ENCODE assay signal across 14 mouse cellular contexts in genomic region chr9:32928289-32929000, GRCm38 (mm10).
DNase-seq lines count a peak whose midpoint lies in the region; ATAC-seq and TF ChIP-seq lines count a peak whose summit lies in the region.
"Had no signal": no experiment of that assay in that cellular context is flagged by ENCODE, and none has a peak within 500 bp of the region (broad histone marks: within the 10 kb centered on the region; RNA-seq: fewer than 3 reads in every experiment).

No protein-coding gene starts in this region.

- no peak overlapping the region for H3K27ac ChIP-seq in liver, adult 2 months (replicated peaks; ENCODE audit: insufficient read depth, low read depth, low read length)
- no peak overlapping the region for H3K27ac ChIP-seq in liver, embryonic 11.5 days (ENCODE audit: low read depth, low read length)
- H3K27ac ChIP-seq: embryonic facial prominence, embryonic 12.5 days; heart, embryonic 10.5 days had no signal

- H3K4me3 ChIP-seq in liver, adult 2 months (ENCODE audit: insufficient read depth, low read depth, low read length), result no peak overlapping the region
- no peak overlapping the region for H3K4me3 ChIP-seq in liver, embryonic 11.5 days (ENCODE audit: low read depth, low read length)
- H3K4me3 ChIP-seq: embryonic facial prominence, embryonic 12.5 days; heart, embryonic 10.5 days had no signal

- no peak for ATAC-seq in liver, embryonic 11.5 days (replicated peaks; ENCODE audit: low FRiP score)

- TF ChIP-seq CTCF in liver, adult 2 months (IDR thresholded peaks at IDR 0.05; ENCODE audit: low read depth, low read length), result no peak

- no peaks in the 10 kb centered on the region for H3K9me3 ChIP-seq in liver, embryonic 11.5 days (ENCODE audit: control insufficient read depth, low read length)
- H3K9me3 ChIP-seq: embryonic facial prominence, embryonic 12.5 days; heart, embryonic 10.5 days had no signal

- no peak overlapping the region for H3K4me2 ChIP-seq in liver, embryonic 11.5 days
- H3K4me2 ChIP-seq: embryonic facial prominence, embryonic 12.5 days; lung, embryonic 14.5 days had no signal

- peaks cover 2% of the 10 kb centered on the region; the same call in 1 of the 2 replicates for H3K27me3 ChIP-seq in liver, adult 2 months (ENCODE audit: control insufficient read depth, insufficient read depth, low read length)
- no peaks in the 10 kb centered on the region for H3K27me3 ChIP-seq in liver, embryonic 11.5 days (replicated peaks; ENCODE audit: control insufficient read depth, insufficient read depth, low read length)
- H3K27me3 ChIP-seq: embryonic facial prominence, embryonic 12.5 days had no signal

- no peaks in the 10 kb centered on the region; the same call in 1 of the 2 replicates for H3K4me1 ChIP-seq in liver, adult 2 months (ENCODE audit: control insufficient read depth, insufficient read depth, low read length)
- no peaks in the 10 kb centered on the region for H3K4me1 ChIP-seq in liver, embryonic 11.5 days (replicated peaks; ENCODE audit: control insufficient read depth, insufficient read depth, low read length)

- WGBS in liver, adult 2 months, result 85% methylated on average over 8 of the region's 8 CpGs
- 83% methylated on average over 8 of the region's 8 CpGs for whole genome bisulfite sequencing in liver, embryonic 11.5 days

- no peaks in the 10 kb centered on the region for H3K79me2 ChIP-seq in liver, adult 2 months (ENCODE audit: control insufficient read depth, insufficient read depth, low read length)

- no peak overlapping the region for H3K9ac ChIP-seq in liver, adult 2 months (ENCODE audit: low read depth, low read length)
- H3K9ac ChIP-seq in liver, embryonic 11.5 days (ENCODE audit: low read depth, low read length), result no peak overlapping the region
- H3K9ac ChIP-seq: embryonic facial prominence, embryonic 12.5 days; lung, embryonic 14.5 days had no signal

- DNase-seq in liver, adult 2 months (ENCODE audit: extremely low read depth, low read depth, low spot score), result peak; percentile 19
- DNase-seq in liver, embryonic 11.5 days (ENCODE audit: low spot score), result no peak
- DNase-seq in CD8-positive naive resting alpha-beta T cell, adult 2 months (ENCODE audit: low read depth in 2 of 2, low spot score in 2 of 2), result peak; percentile 77 to 80
- peak; percentile 72 to 81 for DNase-seq in natural killer cell, adult 2 months (ENCODE audit: low spot score in 2 of 2)
- DNase-seq in thymus, postnatal 14 days, result peak; percentile 91
- no peak for DNase-seq in layer of hippocampus, postnatal 10 days (ENCODE audit: low spot score in 2 of 2)
- DNase-seq in adrenal gland, postnatal 36 days, result no peak
- DNase-seq in frontal cortex, adult 2 months (ENCODE audit: extremely low spot score in 1 of 2, low spot score in 1 of 2), result no peak
- DNase-seq: cerebellum, adult 11 months; gastrocnemius, postnatal 10 days; liver; lung, embryonic 14.5 days had no signal

- no peaks in the 10 kb centered on the region for H3K36me3 ChIP-seq in liver, adult 2 months (ENCODE audit: control insufficient read depth, insufficient read depth, low read length)
- no peaks in the 10 kb centered on the region for H3K36me3 ChIP-seq in liver, embryonic 11.5 days (ENCODE audit: control insufficient read depth, insufficient read depth, low read length)
- H3K36me3 ChIP-seq: embryonic facial prominence, embryonic 12.5 days; heart, embryonic 10.5 days had no signal

- no peak for TF ChIP-seq POLR2A in liver, adult 2 months (IDR thresholded peaks at IDR 0.05; ENCODE audit: extremely low read depth, insufficient read depth, low read length)

Comparison
In these comparisons a context has a peak if more than half of its experiments do, and no peak if none do; other contexts are left out.
1. DNase-seq: peak in liver, adult 2 months (single experiment), CD8-positive naive resting alpha-beta T cell, adult 2 months (2 of 2), natural killer cell, adult 2 months (2 of 2) and thymus, postnatal 14 days (single experiment); none in liver, embryonic 11.5 days (single experiment), layer of hippocampus, postnatal 10 days (0 of 2), adrenal gland, postnatal 36 days (0 of 2) and frontal cortex, adult 2 months (0 of 2).